Mouse (Mus musculus) myocyte (in vitro differentiated cells): ENCODE results near the gene Stoml3.

Experiments used
- E2F4 ChIP-seq: IDR thresholded peaks from one replicate; pipeline ENCODE4 v1.6.1; 2011; ENCODE audit warnings: mild to moderate bottlenecking, control low read depth, moderate library complexity; ENCODE audit not compliant: insufficient read depth
- POLR2A ChIP-seq: IDR thresholded peaks from one replicate; pipeline ENCODE4 v1.6.1; 2011; ENCODE audit warnings: low read depth, mild to moderate bottlenecking, control low read depth, moderate library complexity; ENCODE audit not compliant: insufficient read length
- POLR2AphosphoS2 ChIP-seq: IDR thresholded peaks from one replicate; pipeline ENCODE4 v1.6.1; 2011; ENCODE audit warnings: low read depth, control low read depth; ENCODE audit not compliant: insufficient read length
- REST ChIP-seq: IDR thresholded peaks from one replicate; pipeline ENCODE4 v1.6.1; 2011; ENCODE audit warnings: mild to moderate bottlenecking, control low read depth, moderate library complexity; ENCODE audit not compliant: insufficient read depth, insufficient read length
- TCF3 ChIP-seq: IDR thresholded peaks from one replicate; pipeline ENCODE4 v1.6.1; 2011; ENCODE audit warnings: low read depth, control low read depth; ENCODE audit not compliant: insufficient read length

DNA sequence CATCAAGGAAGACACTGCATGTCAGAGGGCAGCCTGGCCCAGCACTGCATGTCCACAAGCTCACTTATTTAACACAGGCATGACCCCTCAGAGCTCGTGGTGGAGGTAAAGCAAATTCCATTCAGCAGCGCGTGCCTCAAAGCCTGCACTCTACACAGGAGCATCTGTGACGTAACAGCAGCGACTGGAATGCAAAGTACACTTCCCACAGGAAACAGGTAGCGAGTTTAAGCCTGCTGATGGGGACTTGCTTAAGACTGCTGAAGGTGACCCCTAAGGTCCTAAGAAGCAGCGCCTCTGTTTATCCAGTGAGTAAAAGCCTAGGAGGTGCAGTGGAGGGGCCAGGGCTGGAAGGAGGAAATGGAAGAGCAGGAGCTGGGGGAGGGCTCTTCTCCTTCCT is 33.5 kb upstream of the Stoml3 start:
- TF ChIP-seq TCF3 (no peak), POLR2A (no peak), POLR2AphosphoS2 (no peak), REST (no peak), E2F4 (no peak)
